Mouse (Mus musculus) forebrain, postnatal 0 days (tissue): Measurements from ENCODE around the gene Cdkal1. TPM values are rescaled to one million over a fixed set of nuclear protein-coding genes. Genes with fewer than 3 reads are reported as not detected.

Experiments
- ATAC-seq: fragments of 200-750 bp; cut with Nextera tagmentation; 2 replicates; pipeline ENCODE4 v1.8.0; 2017; ENCODE audit warnings: mild to moderate bottlenecking, moderate library complexity
- DNase-seq: peaks from one replicate; pipeline ENCODE4 v3.0.0-alpha.2; 2015
- H3K27ac ChIP-seq: fragments of 300-500 bp; sonication (generic); 2 replicates; pipeline ENCODE4 v1.5.1; 2014; ENCODE audit warnings: low read depth, mild to moderate bottlenecking, antibody characterized with exemption, low read length, moderate library complexity, mixed read lengths
- H3K27me3 ChIP-seq: fragments of 300-500 bp; sonication (generic); 2 replicates; pipeline ENCODE4 v1.6.1; 2014; ENCODE audit warnings: mild to moderate bottlenecking, low read length, mixed read lengths; ENCODE audit not compliant: insufficient read depth
- H3K36me3 ChIP-seq: fragments of 300-500 bp; sonication (generic); 2 replicates; pipeline ENCODE4 v1.6.1; 2014; ENCODE audit warnings: mild to moderate bottlenecking, moderate library complexity; ENCODE audit not compliant: insufficient read depth
- H3K4me1 ChIP-seq: fragments of 300-500 bp; sonication (generic); 2 replicates; pipeline ENCODE4 v1.6.1; 2014; ENCODE audit warnings: antibody characterized with exemption; ENCODE audit not compliant: insufficient read depth
- H3K4me2 ChIP-seq: fragments of 300-500 bp; sonication (generic); 2 replicates; pipeline ENCODE4 v1.6.1; 2014; ENCODE audit warnings: low read depth, mild to moderate bottlenecking, moderate library complexity
- H3K4me3 ChIP-seq: fragments of 300-500 bp; sonication (generic); 2 replicates; pipeline ENCODE4 v1.5.1; 2014; ENCODE audit warnings: low read depth, low read length, mixed read lengths
- H3K9ac ChIP-seq: fragments of 300-500 bp; sonication (generic); 2 replicates; pipeline ENCODE4 v1.6.1; 2014; ENCODE audit warnings: mild to moderate bottlenecking
- H3K9me3 ChIP-seq: fragments of 300-500 bp; sonication (generic); 2 replicates; pipeline ENCODE4 v1.6.1; 2016; ENCODE audit warnings: low read length
- CTCF ChIP-seq: sonication (generic); IDR thresholded peaks from 2 replicates; pipeline ENCODE4 v1.5.1; 2016; ENCODE audit warnings: antibody characterized with exemption, control low read depth, low read depth
- WGBS: fragments of 180-500 bp; shearing (Covaris S2); extraction: QIAGEN DNeasy Blood & Tissue Kit; methylation state at CpG from one replicate; pipeline ENCODE4 v1.1.7; 2014; 5-methylcytosine and 5-hydroxymethylcytosine counted together
- polyA plus RNA-seq: library from polyadenylated mRNA; unstranded; fragments of >200 nt; fragmentation: Nextera tagmentation; extraction: Ambion mirVana; gene quantifications from 2 replicates; pipeline ENCODE4 v1.2.1, GENCODE M21; 2015
- total RNA-seq: library from RNA; depleted of rRNA; stranded (reverse); fragments of >200 nt; gene quantifications from 2 replicates; pipeline ENCODE4 v1.2.3, GENCODE M21; 2014

Gene Cdkal1
- total and polyA plus RNA-seq, 2 experiments from 2014 or later: 16.7 to 18.3 TPM

- TF ChIP-seq CTCF: no peak
- no peak for DNase-seq
- Histone ChIP-seq H3K36me3 (no peaks in the 10 kb centered on the region), H3K9ac (no peak overlapping the region), H3K4me2 (no peak overlapping the region), H3K27ac (no peak overlapping the region), H3K27me3 (no peaks in the 10 kb centered on the region), H3K4me3 (no peak overlapping the region), H3K4me1 (no peaks in the 10 kb centered on the region), H3K9me3 (no peaks in the 10 kb centered on the region)
- WGBS: 79% methylated on average over 4 of the region's 4 CpGs
- ATAC-seq: no peak
These were observed 138.9 kb downstream of the Cdkal1 start for GRCm38 (mm10) chr13:29716550-29716949.

GRCm38 (mm10) chr13:29715241-29715841 lies 140.1 kb downstream of the Cdkal1 start:
- Histone ChIP-seq H3K36me3 (no peaks in the 10 kb centered on the region), H3K4me2 (no peak overlapping the region), H3K9me3 (no peaks in the 10 kb centered on the region), H3K4me1 (no peaks in the 10 kb centered on the region), H3K27ac (no peak overlapping the region), H3K4me3 (no peak overlapping the region), H3K27me3 (no peaks in the 10 kb centered on the region), H3K9ac (no peak overlapping the region)
- 42% methylated on average over 3 of the region's 3 CpGs for WGBS
- ATAC-seq (no peak), DNase-seq (no peak)
- TF ChIP-seq CTCF: no peak

- TF ChIP-seq CTCF: no peak
- no peaks in the 10 kb centered on the region for H3K36me3 ChIP-seq
- no peak overlapping the region for H3K9ac ChIP-seq
- ATAC-seq: no peak
- H3K27ac ChIP-seq: no peak overlapping the region
- no peak overlapping the region for H3K4me2 ChIP-seq
- H3K4me1 ChIP-seq: no peaks in the 10 kb centered on the region
- no peaks in the 10 kb centered on the region for H3K9me3 ChIP-seq
- H3K4me3 ChIP-seq: no peak overlapping the region
- H3K27me3 ChIP-seq: no peaks in the 10 kb centered on the region
- 95% methylated on average over 3 of the region's 3 CpGs for WGBS
- DNase-seq: no peak
These were observed 147.9 kb downstream of the Cdkal1 start for GRCm38 (mm10) chr13:29707620-29708019.

GRCm38 (mm10) chr13:29701400-29701799 lies 154.1 kb downstream of the Cdkal1 start:
- Histone ChIP-seq H3K4me1 (no peaks in the 10 kb centered on the region), H3K4me2 (no peak overlapping the region), H3K9me3 (no peaks in the 10 kb centered on the region), H3K36me3 (no peaks in the 10 kb centered on the region), H3K9ac (no peak overlapping the region), H3K27ac (no peak overlapping the region), H3K27me3 (no peaks in the 10 kb centered on the region), H3K4me3 (no peak overlapping the region)
- no peak for TF ChIP-seq CTCF
- 59% methylated on average over 1 of the region's 1 CpGs for WGBS
- DNase-seq (no peak), ATAC-seq (no peak)

- Histone ChIP-seq H3K9me3 (no peaks in the 10 kb centered on the region), H3K9ac (no peak overlapping the region), H3K27ac (no peak overlapping the region), H3K4me1 (no peaks in the 10 kb centered on the region), H3K4me2 (no peak overlapping the region), H3K4me3 (no peak overlapping the region), H3K27me3 (no peaks in the 10 kb centered on the region), H3K36me3 (no peaks in the 10 kb centered on the region)
- 98% methylated on average over 5 of the region's 5 CpGs for WGBS
- ATAC-seq (no peak), DNase-seq (no peak)
- no peak for TF ChIP-seq CTCF
These were observed 155.6 kb downstream of the Cdkal1 start for GRCm38 (mm10) chr13:29699896-29700295.

GRCm38 (mm10) chr13:29698307-29698985 lies 157.0 kb downstream of the Cdkal1 start:
- H3K36me3 ChIP-seq: no peaks in the 10 kb centered on the region
- no peaks in the 10 kb centered on the region for H3K4me1 ChIP-seq
- H3K27me3 ChIP-seq: no peaks in the 10 kb centered on the region
- no peak overlapping the region for H3K4me2 ChIP-seq
- no peak overlapping the region for H3K27ac ChIP-seq
- H3K9me3 ChIP-seq: no peaks in the 10 kb centered on the region
- no peak overlapping the region for H3K9ac ChIP-seq
- ATAC-seq: no peak
- 69% methylated on average over 5 of the region's 5 CpGs for WGBS
- H3K4me3 ChIP-seq: no peak overlapping the region
- no peak for TF ChIP-seq CTCF
- no peak for DNase-seq

- WGBS: 75% methylated on average over 3 of the region's 3 CpGs
- ATAC-seq: peak; percentile 71
These were observed 158.2 kb downstream of the Cdkal1 start for GRCm38 (mm10) chr13:29697230-29697629.

More at GRCm38 (mm10) chr13:29697230-29697629, 158.2 kb downstream of the Cdkal1 start:
- no peaks in the 10 kb centered on the region for H3K36me3 ChIP-seq
- no peak for DNase-seq
- no peaks in the 10 kb centered on the region for H3K27me3 ChIP-seq
- H3K4me3 ChIP-seq: no peak overlapping the region
- H3K27ac ChIP-seq: no peak overlapping the region
- no peak overlapping the region for H3K4me2 ChIP-seq
- H3K9me3 ChIP-seq: no peaks in the 10 kb centered on the region
- no peaks in the 10 kb centered on the region for H3K4me1 ChIP-seq
- no peak for TF ChIP-seq CTCF
- H3K9ac ChIP-seq: no peak overlapping the region
